Mouse (Mus musculus) liver, postnatal 0 days (tissue): ENCODE measurements at regions not wholly inside any gene's neighbourhood (a gene's known extent, or its start where the extent isn't known, plus 50 kb on each side); places are given as distances from the start of the nearest gene placed in this dataset.

ENCODE experiments used
- CTCF ChIP-seq: sonication (generic); IDR thresholded peaks from 2 replicates; pipeline ENCODE4 v1.5.1; 2016; ENCODE audit warnings: antibody characterized with exemption, low read depth
- EP300 ChIP-seq: IDR thresholded peaks from 2 replicates; pipeline ENCODE4 v1.6.1; 2016; ENCODE audit warnings: antibody characterized with exemption, low read depth, mild to moderate bottlenecking

DNA sequence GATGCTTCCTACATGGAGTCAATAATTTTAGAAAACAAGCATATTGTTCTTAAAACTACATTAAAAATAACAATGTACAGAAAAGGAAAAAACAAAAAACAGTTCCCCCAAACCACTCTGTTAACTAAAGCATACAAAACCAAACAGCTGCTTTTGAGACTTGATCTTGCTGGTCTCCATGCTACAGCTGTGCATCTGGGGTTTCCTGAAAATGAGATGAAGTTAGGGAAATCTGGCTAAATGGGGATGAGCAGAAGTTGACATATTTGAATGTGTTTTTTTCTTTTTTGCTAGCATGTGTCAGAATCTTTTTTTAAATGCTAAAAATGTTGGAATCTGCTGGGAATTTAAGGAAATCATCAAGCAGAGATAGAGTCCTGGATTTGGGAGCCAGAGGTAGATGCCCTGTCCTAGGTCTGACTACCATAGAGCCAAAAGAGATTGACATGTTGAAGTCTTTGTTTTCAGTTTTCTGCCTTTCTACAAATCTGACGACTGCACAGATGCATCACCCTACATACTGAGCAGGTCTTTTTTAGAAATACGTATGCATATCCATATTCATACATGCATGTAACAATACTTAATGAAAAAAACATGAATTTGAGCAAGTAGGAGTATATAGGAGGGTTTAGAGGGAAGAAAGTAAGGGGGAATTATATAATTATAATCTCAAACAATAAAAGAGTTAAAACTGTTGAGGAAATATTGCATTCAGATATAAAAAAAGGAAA lies 172.5 kb upstream of the Nwd2 start:
- TF ChIP-seq CTCF, result no peak
- TF ChIP-seq EP300, result no peak
